Mouse (Mus musculus): ENCODE measurements around the gene Grhl1.
A peak's percentile ranks its signal among the peaks of the same experiment; 100 is the strongest.
"Not testable (repeated sequence)": the region's sequence is repeated elsewhere in the genome, so short reads cannot be mapped to it uniquely, and the experiment has no call there.

Grhl1 gene

GRCm38 (mm10) chr12:24571523-24572392, at the start of gene Grhl1:
Gene Grhl1 (plus strand): TSS chr12:24572283.
- peak; percentile 100 for DNase-seq

- not testable (repeated sequence) for DNase-seq
Observed at GRCm38 (mm10) chr12:24525065-24525464, 47.0 kb upstream of the Grhl1 start.

GRCm38 (mm10) chr12:24536390-24536789, 35.7 kb upstream of the Grhl1 start:
- DNase-seq: peak; percentile 89

GRCm38 (mm10) chr12:24537201-24537600, 34.9 kb upstream of the Grhl1 start:
- DNase-seq: peak; percentile 59

GRCm38 (mm10) chr12:24537965-24538364, 34.1 kb upstream of the Grhl1 start:
- peak; percentile 76 for DNase-seq

GRCm38 (mm10) chr12:24541426-24542154, 30.5 kb upstream of the Grhl1 start:
- peak; percentile 79 for DNase-seq

- DNase-seq: peak; percentile 80
Observed at GRCm38 (mm10) chr12:24547686-24548085, 24.4 kb upstream of the Grhl1 start.

GRCm38 (mm10) chr12:24548885-24549284, 23.2 kb upstream of the Grhl1 start:
- DNase-seq: peak; percentile 72

- DNase-seq: peak; percentile 89
Observed at GRCm38 (mm10) chr12:24552531-24552930, 19.6 kb upstream of the Grhl1 start.

GRCm38 (mm10) chr12:24555976-24556375, 16.1 kb upstream of the Grhl1 start:
- DNase-seq: peak; percentile 58

GRCm38 (mm10) chr12:24563395-24563960, 8.6 kb upstream of the Grhl1 start:
- DNase-seq: peak; percentile 87

- peak; percentile 80 for DNase-seq
Observed at GRCm38 (mm10) chr12:24565311-24565710, 6.8 kb upstream of the Grhl1 start.

- DNase-seq: no peak
Observed at GRCm38 (mm10) chr12:24567606-24568005, 4.5 kb upstream of the Grhl1 start.

GRCm38 (mm10) chr12:24572421-24573274, 565 bp downstream of the Grhl1 start:
- DNase-seq: no peak

GRCm38 (mm10) chr12:24573275-24573580, 1.1 kb downstream of the Grhl1 start:
- no peak for DNase-seq

- no peak for DNase-seq
Observed at GRCm38 (mm10) chr12:24574870-24575269, 2.8 kb downstream of the Grhl1 start.

GRCm38 (mm10) chr12:24580452-24580851, 8.4 kb downstream of the Grhl1 start:
- DNase-seq: no peak

GRCm38 (mm10) chr12:24580996-24581683, 9.1 kb downstream of the Grhl1 start:
- DNase-seq: no peak

GRCm38 (mm10) chr12:24583653-24584052, 11.6 kb downstream of the Grhl1 start:
- DNase-seq: no peak

- peak; percentile 95 for DNase-seq
Observed at GRCm38 (mm10) chr12:24584835-24585234, 12.8 kb downstream of the Grhl1 start.

GRCm38 (mm10) chr12:24586193-24586592, 14.1 kb downstream of the Grhl1 start:
- DNase-seq: no peak

GRCm38 (mm10) chr12:24590371-24590770, 18.3 kb downstream of the Grhl1 start:
- no peak for DNase-seq

Data from heart, adult 11 months (tissue).